Mouse (Mus musculus): ENCODE data around the gene Pde4dip. TPM values are rescaled to one million over a fixed set of nuclear protein-coding genes. Genes with fewer than 3 reads are reported as not detected.

The Pde4dip gene
- polyA plus RNA-seq, 1 experiment = 39.5 TPM

DNA sequence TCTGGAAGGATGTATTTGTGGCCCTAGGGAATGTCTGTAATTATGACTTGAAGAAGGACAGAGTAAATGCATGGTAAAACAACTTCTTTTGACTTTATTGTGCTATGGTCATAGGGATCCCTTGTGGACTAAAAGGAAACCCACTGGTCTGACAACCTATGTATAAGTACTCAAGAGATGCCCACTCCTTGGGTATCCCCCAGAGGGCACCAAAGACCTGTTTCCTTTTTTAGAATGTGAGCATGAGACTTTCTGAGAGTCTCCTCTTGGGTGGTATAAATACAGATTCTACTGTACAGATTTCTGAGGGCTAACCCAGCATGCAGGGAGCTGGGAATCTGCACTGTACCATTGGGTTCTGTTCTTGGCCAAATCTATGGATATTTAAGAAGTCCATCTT, 48.1 kb downstream of the Pde4dip start:
- TF ChIP-seq CTCF (IDR thresholded peaks at IDR 0.05; ENCODE audit: insufficient read depth, low read depth, low read length) = no peak
- Histone ChIP-seq H3K4me1 (ENCODE audit: control insufficient read depth, insufficient read depth, low read length) (peaks cover 5% of the 10 kb centered on the region), H3K27ac (ENCODE audit: insufficient read depth, low read depth, low read length) (no peak overlapping the region), H3K4me3 (ENCODE audit: insufficient read depth, low read depth, low read length) (no peak overlapping the region)

DNA sequence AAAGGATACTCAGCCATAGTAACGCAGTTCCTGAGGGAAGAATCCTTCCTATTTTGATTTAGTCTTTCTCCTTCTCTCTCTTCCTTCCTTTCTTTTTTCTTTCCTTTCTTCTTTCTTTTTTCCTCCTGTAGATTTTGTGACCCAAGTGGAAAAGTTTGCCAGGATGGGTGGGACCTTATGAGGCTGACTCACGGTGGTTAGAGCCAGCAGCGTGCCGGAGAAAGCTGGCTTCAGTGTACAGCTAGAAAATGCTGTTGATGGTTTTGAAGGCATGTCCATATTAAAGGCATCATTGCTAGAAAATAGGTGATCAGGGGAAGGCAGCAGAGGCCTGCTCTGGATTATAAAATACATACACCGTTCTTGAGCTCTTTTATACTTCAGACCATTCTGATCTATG, 52.6 kb downstream of the Pde4dip start:
- WGBS = 50% methylated on average over 5 of the region's 5 CpGs
- H3K4me3 ChIP-seq (ENCODE audit: insufficient read depth, low read depth, low read length) = no peak overlapping the region
- TF ChIP-seq CTCF (IDR thresholded peaks at IDR 0.05; ENCODE audit: insufficient read depth, low read depth, low read length) (no peak), POLR2A (IDR thresholded peaks at IDR 0.05; ENCODE audit: insufficient read depth, low read depth, low read length) (no peak)
- H3K27ac ChIP-seq (ENCODE audit: insufficient read depth, low read depth, low read length) = no peak overlapping the region
- H3K4me1 ChIP-seq (ENCODE audit: control insufficient read depth, insufficient read depth, low read length) = peaks cover 12% of the 10 kb centered on the region

DNA sequence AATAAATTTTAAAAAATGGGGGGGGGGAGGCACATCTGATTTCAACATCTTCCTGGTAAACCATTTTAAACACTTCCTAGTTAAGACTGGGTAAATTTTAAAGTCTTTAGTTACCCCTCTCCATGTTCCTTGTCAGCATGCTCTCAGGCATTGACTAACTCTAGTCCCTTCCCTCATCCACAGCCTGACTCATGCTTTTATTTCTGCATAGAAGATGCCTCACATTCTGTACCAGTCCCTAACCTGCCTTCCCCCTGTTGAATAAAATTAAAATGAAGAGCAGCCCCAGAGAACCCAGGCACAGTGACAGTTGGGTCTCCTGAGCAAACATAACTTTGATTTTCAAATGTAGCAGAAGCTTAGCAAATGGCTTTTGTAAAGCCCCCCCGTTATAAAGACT, 53.9 kb downstream of the Pde4dip start:
- peaks cover 14% of the 10 kb centered on the region for H3K4me1 ChIP-seq (ENCODE audit: control insufficient read depth, insufficient read depth, low read length)
- 27% methylated on average over 1 of the region's 1 CpGs for WGBS
- H3K27ac ChIP-seq (ENCODE audit: insufficient read depth, low read depth, low read length) = no peak overlapping the region
- no peak overlapping the region for H3K4me3 ChIP-seq (ENCODE audit: insufficient read depth, low read depth, low read length)
- TF ChIP-seq CTCF (IDR thresholded peaks at IDR 0.05; ENCODE audit: insufficient read depth, low read depth, low read length) (no peak), POLR2A (IDR thresholded peaks at IDR 0.05; ENCODE audit: insufficient read depth, low read depth, low read length) (no peak)

DNA sequence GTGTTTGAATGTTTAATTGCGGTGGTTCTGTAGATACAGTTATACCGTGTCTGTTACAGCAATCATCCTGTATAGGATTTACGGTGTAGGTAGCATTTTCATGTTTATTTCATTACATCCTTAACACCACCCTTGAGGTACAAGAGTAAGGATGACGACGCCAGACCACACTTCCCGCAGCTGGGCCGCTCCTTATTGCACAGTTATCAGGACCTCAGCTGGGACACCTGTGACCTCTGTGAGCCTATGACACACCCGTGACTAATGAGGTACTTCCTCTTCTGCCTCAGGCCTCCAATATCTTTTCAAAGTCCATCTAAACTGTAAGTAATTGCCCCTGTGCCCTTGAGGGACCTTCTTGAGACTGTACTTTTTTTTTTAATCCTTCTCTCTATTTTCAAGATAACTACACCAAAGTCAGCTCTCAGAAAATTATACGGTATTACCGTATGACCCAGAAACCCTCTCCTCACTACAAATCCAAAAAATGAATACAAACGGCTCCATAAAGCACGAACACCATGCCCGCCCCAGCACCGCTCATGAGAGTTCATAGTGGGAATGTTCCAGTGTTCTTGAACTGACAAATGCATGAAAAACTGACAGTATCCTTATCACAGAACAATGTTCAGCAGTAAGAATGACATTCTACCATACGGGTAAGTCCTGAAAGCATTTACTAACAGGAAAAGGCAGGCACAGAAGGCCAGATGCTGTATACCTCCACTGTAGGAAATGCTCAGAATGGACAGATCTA, 56.8 kb downstream of the Pde4dip start:
- Histone ChIP-seq H3K27ac (ENCODE audit: insufficient read depth, low read depth, low read length) (no peak overlapping the region), H3K4me3 (ENCODE audit: insufficient read depth, low read depth, low read length) (no peak overlapping the region), H3K4me1 (ENCODE audit: control insufficient read depth, insufficient read depth, low read length) (peaks cover 21% of the 10 kb centered on the region)
- TF ChIP-seq CTCF (IDR thresholded peaks at IDR 0.05; ENCODE audit: insufficient read depth, low read depth, low read length) (no peak), POLR2A (IDR thresholded peaks at IDR 0.05; ENCODE audit: insufficient read depth, low read depth, low read length) (no peak)
- 67% methylated on average over 15 of the region's 15 CpGs for WGBS

DNA sequence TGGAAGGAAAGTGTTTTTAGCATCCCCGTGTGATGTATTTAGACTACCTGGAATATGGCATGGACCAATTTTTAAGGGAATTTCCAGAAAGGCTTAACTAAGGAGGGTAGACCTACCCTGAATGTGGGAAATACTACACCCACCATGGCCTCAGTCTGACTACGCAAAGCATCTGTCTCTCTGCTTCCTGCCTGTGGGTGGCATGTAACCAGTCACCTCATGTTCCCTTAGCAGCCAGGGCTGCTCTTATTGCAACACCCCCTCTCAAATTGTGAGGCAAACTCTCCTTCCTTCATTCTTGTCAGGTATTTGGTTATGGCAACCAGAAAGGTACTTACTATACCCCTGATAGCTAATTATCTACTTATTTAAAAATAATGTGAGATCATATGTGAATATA, 57.9 kb downstream of the Pde4dip start:
- peaks cover 19% of the 10 kb centered on the region for H3K4me1 ChIP-seq (ENCODE audit: control insufficient read depth, insufficient read depth, low read length)
- H3K4me3 ChIP-seq (ENCODE audit: insufficient read depth, low read depth, low read length) = no peak overlapping the region
- 67% methylated on average over 2 of the region's 2 CpGs for WGBS
- no peak overlapping the region for H3K27ac ChIP-seq (ENCODE audit: insufficient read depth, low read depth, low read length)
- TF ChIP-seq CTCF (IDR thresholded peaks at IDR 0.05; ENCODE audit: insufficient read depth, low read depth, low read length) (no peak), POLR2A (IDR thresholded peaks at IDR 0.05; ENCODE audit: insufficient read depth, low read depth, low read length) (no peak)

DNA sequence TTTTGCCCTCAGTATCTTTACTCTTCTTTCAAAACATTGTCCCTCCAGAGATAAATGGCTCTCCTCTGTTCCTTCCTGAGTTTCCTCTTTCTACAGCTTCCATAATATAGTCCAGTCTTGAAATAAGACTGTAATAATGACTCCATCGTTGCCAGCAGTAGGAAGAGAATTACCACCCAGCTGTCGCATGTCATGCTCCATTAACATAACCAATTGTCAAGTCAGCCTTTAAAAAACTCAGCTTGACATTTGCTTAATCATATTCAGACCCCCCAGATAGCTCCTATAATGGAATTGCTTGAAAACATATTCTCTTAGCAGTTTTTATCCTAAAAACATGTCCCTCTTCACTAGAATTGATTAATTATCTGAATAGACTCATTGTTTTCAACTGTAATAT, 58.4 kb downstream of the Pde4dip start:
- TF ChIP-seq POLR2A (IDR thresholded peaks at IDR 0.05; ENCODE audit: insufficient read depth, low read depth, low read length) = no peak
- no peak for TF ChIP-seq CTCF (IDR thresholded peaks at IDR 0.05; ENCODE audit: insufficient read depth, low read depth, low read length)
- WGBS = 34% methylated on average over 2 of the region's 2 CpGs
- Histone ChIP-seq H3K4me3 (ENCODE audit: insufficient read depth, low read depth, low read length) (no peak overlapping the region), H3K27ac (ENCODE audit: insufficient read depth, low read depth, low read length) (no peak overlapping the region), H3K4me1 (ENCODE audit: control insufficient read depth, insufficient read depth, low read length) (peaks cover 20% of the 10 kb centered on the region)

DNA sequence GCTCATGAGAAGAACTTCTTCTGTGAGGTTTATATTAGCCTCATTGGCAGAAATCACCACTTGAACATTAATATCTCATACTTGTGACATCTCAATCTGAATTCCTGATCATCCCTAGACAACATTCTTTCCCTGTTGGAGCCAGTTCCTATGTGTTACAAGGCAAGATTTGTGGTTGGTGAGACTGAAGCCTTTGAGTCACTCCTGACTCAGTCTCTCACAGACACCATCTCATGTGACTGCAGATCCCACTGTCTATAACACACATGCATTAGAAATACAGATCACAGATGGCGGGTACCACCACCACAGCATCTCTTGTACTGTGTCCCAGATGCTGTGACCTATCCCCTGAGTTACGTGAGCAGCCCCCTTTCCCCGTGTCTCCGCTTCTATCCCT, 60.2 kb downstream of the Pde4dip start:
- 87% methylated on average over 4 of the region's 4 CpGs for WGBS
- no peak overlapping the region for H3K4me3 ChIP-seq (ENCODE audit: insufficient read depth, low read depth, low read length)
- H3K4me1 ChIP-seq (ENCODE audit: control insufficient read depth, insufficient read depth, low read length) = peaks cover 26% of the 10 kb centered on the region
- TF ChIP-seq POLR2A (IDR thresholded peaks at IDR 0.05; ENCODE audit: insufficient read depth, low read depth, low read length) (no peak), CTCF (IDR thresholded peaks at IDR 0.05; ENCODE audit: insufficient read depth, low read depth, low read length) (no peak)
- no peak overlapping the region for H3K27ac ChIP-seq (ENCODE audit: insufficient read depth, low read depth, low read length)

DNA sequence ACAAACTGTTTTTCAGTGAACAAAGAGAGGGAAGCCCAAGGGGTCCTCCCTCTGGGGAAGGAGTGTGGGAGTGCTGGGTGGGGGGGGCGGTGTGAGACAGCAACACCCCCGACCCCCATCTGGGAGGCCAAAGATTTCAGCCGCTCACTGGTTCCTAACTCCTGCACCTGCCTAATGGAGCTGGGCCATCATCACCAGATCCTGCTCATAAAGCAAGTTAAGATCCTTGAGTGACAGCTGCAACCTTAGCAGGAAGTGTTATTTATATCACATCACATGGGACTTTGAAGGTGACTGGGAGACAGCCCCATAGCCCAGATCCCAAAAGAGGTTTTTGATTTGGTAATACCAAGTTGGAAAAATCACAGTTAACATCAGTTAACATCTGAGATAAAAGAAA, 63.3 kb downstream of the Pde4dip start:
- 19% methylated on average over 3 of the region's 3 CpGs for WGBS
- Histone ChIP-seq H3K27ac (ENCODE audit: insufficient read depth, low read depth, low read length) (no peak overlapping the region), H3K4me3 (ENCODE audit: insufficient read depth, low read depth, low read length) (no peak overlapping the region), H3K4me1 (ENCODE audit: control insufficient read depth, insufficient read depth, low read length) (peaks cover 22% of the 10 kb centered on the region)
- TF ChIP-seq POLR2A (IDR thresholded peaks at IDR 0.05; ENCODE audit: insufficient read depth, low read depth, low read length) (no peak), CTCF (IDR thresholded peaks at IDR 0.05; ENCODE audit: insufficient read depth, low read depth, low read length) (no peak)

DNA sequence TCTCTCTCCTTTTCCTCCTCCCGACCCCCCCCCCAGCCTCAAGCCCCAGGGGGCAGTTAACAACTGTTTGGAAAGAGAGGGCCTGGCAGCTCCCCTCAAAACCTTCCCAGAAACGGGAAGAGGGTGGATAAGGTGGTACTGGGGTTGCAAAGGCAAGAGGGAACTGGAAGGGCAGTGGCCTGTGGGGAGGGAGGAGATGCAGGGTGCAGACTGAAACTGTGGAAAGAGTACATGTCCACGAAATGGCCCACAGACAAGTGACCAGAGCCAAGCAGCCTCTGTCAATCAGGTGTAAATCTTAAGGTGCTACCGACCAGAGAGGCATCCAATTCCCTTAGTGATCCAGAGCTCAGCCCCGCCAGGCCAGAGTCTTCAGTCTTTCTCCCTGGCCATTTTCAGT, 63.8 kb downstream of the Pde4dip start:
- no peak overlapping the region for H3K4me3 ChIP-seq (ENCODE audit: insufficient read depth, low read depth, low read length)

More for the DNA sequence above, 63.8 kb downstream of the Pde4dip start:
- WGBS = 41% methylated on average over 4 of the region's 5 CpGs
- H3K4me1 ChIP-seq (ENCODE audit: control insufficient read depth, insufficient read depth, low read length) = peaks cover 23% of the 10 kb centered on the region
- TF ChIP-seq POLR2A (IDR thresholded peaks at IDR 0.05; ENCODE audit: insufficient read depth, low read depth, low read length) = no peak
- no peak for TF ChIP-seq CTCF (IDR thresholded peaks at IDR 0.05; ENCODE audit: insufficient read depth, low read depth, low read length)
- no peak overlapping the region for H3K27ac ChIP-seq (ENCODE audit: insufficient read depth, low read depth, low read length)

Measured in olfactory bulb, adult 2 months (tissue).